Mouse (Mus musculus): Measurements from ENCODE around the gene Srpk2. TPM values are rescaled to one million over a fixed set of nuclear protein-coding genes. Genes with fewer than 3 reads are reported as not detected.

Srpk2 gene
- total and polyA plus RNA-seq, 3 experiments, result 11.2 to 41.7 (median 16.9) TPM

GRCm38 (mm10) chr5:23507210-23507609, 177.2 kb downstream of the Srpk2 start:
- H3K9me3 ChIP-seq (replicated peaks; ENCODE audit: insufficient read depth, low read length), result no peaks in the 10 kb centered on the region
- no peak overlapping the region for H3K9ac ChIP-seq (ENCODE audit: control insufficient read depth, low read depth, low read length, poor library complexity, severe bottlenecking)
- peaks cover 10 to 17% of the 10 kb centered on the region in 2 experiments for H3K36me3 ChIP-seq (ENCODE audit: control insufficient read depth in 1 of 2, insufficient read depth in 2 of 2, low read length in 2 of 2)
- DNase-seq (ENCODE audit: low read depth, low spot score), result no peak
- H3K27ac ChIP-seq (ENCODE audit: control insufficient read depth, low read depth, low read length), result no peak overlapping the region
- TF ChIP-seq MAFK (IDR thresholded peaks at IDR 0.05; ENCODE audit: borderline replicate concordance, low read depth, low read length) (no peak), ZMIZ1 (IDR thresholded peaks at IDR 0.05; ENCODE audit: low read depth, low read length) (0 out of 2 replicates have a peak, but pooled peaks have one; percentile 24)
- H3K27me3 ChIP-seq (ENCODE audit: control insufficient read depth in 1 of 2, insufficient read depth in 2 of 2, low read length in 2 of 2), result no peaks in the 10 kb centered on the region
- no peak overlapping the region for H3K4me3 ChIP-seq (ENCODE audit: control insufficient read depth in 1 of 2, insufficient read depth in 1 of 2, low read depth in 2 of 2, low read length in 2 of 2)
- peaks cover 0 to 4% of the 10 kb centered on the region in 2 experiments; a peak in 1 of 4 replicates for H3K4me1 ChIP-seq (ENCODE audit: control insufficient read depth in 1 of 2, insufficient read depth in 2 of 2, low read length in 2 of 2)
- H3K79me2 ChIP-seq (ENCODE audit: control insufficient read depth, insufficient read depth, low read length, poor library complexity), result no peaks in the 10 kb centered on the region

- H3K27me3 ChIP-seq (ENCODE audit: control insufficient read depth in 1 of 2, insufficient read depth in 2 of 2, low read length in 2 of 2), result no peaks in the 10 kb centered on the region
- DNase-seq (ENCODE audit: low read depth, low spot score), result peak; percentile 47
- H3K79me2 ChIP-seq (ENCODE audit: control insufficient read depth, insufficient read depth, low read length, poor library complexity), result no peaks in the 10 kb centered on the region
- no peak overlapping the region for H3K9ac ChIP-seq (ENCODE audit: control insufficient read depth, low read depth, low read length, poor library complexity, severe bottlenecking)
- TF ChIP-seq SMC3 (IDR thresholded peaks at IDR 0.05; ENCODE audit: low read depth, low read length) (no peak), POLR2AphosphoS2 (IDR thresholded peaks at IDR 0.05; ENCODE audit: low read length) (peak; percentile 47; the same call in 1 of the 2 replicates), CHD2 (IDR thresholded peaks at IDR 0.05; ENCODE audit: low read length) (no peak), MAFK (IDR thresholded peaks at IDR 0.05; ENCODE audit: borderline replicate concordance, low read depth, low read length) (peak; percentile 65), TCF12 (IDR thresholded peaks at IDR 0.05; ENCODE audit: low read depth, low read length) (no peak)
- H3K4me3 ChIP-seq (ENCODE audit: control insufficient read depth in 1 of 2, insufficient read depth in 1 of 2, low read depth in 2 of 2, low read length in 2 of 2), result no peak overlapping the region
- H3K36me3 ChIP-seq (ENCODE audit: control insufficient read depth in 1 of 2, insufficient read depth in 2 of 2, low read length in 2 of 2), result peaks cover 10 to 29% of the 10 kb centered on the region in 2 experiments
- no peaks in the 10 kb centered on the region for H3K9me3 ChIP-seq (replicated peaks; ENCODE audit: insufficient read depth, low read length)
- peaks cover 0 to 4% of the 10 kb centered on the region in 2 experiments; a peak in 1 of 4 replicates for H3K4me1 ChIP-seq (ENCODE audit: control insufficient read depth in 1 of 2, insufficient read depth in 2 of 2, low read length in 2 of 2)
- no peak overlapping the region for H3K27ac ChIP-seq (ENCODE audit: control insufficient read depth, low read depth, low read length)
Observed at GRCm38 (mm10) chr5:23505578-23505977, 178.8 kb downstream of the Srpk2 start.

GRCm38 (mm10) chr5:23502317-23502937, 182.0 kb downstream of the Srpk2 start:
- Histone ChIP-seq H3K4me1 (ENCODE audit: control insufficient read depth in 1 of 2, insufficient read depth in 2 of 2, low read length in 2 of 2) (peaks cover 0 to 4% of the 10 kb centered on the region in 2 experiments; a peak in 1 of 4 replicates), H3K4me3 (ENCODE audit: control insufficient read depth in 1 of 2, insufficient read depth in 1 of 2, low read depth in 2 of 2, low read length in 2 of 2) (no peak overlapping the region), H3K27me3 (ENCODE audit: control insufficient read depth in 1 of 2, insufficient read depth in 2 of 2, low read length in 2 of 2) (no peaks in the 10 kb centered on the region), H3K79me2 (ENCODE audit: control insufficient read depth, insufficient read depth, low read length, poor library complexity) (no peaks in the 10 kb centered on the region), H3K27ac (ENCODE audit: control insufficient read depth, low read depth, low read length) (no peak overlapping the region), H3K9me3 (replicated peaks; ENCODE audit: insufficient read depth, low read length) (no peaks in the 10 kb centered on the region), H3K36me3 (ENCODE audit: control insufficient read depth in 1 of 2, insufficient read depth in 2 of 2, low read length in 2 of 2) (peaks cover 10 to 54% of the 10 kb centered on the region in 2 experiments), H3K9ac (ENCODE audit: control insufficient read depth, low read depth, low read length, poor library complexity, severe bottlenecking) (no peak overlapping the region)
- no peak for TF ChIP-seq ELF1 (IDR thresholded peaks at IDR 0.05; ENCODE audit: low read depth, low read length)
- no peak for TF ChIP-seq RCOR1 (IDR thresholded peaks at IDR 0.05; ENCODE audit: low read depth, low read length)
- no peak for TF ChIP-seq SIN3A (IDR thresholded peaks at IDR 0.05; ENCODE audit: low read length)
- no peak for TF ChIP-seq CHD2 (IDR thresholded peaks at IDR 0.05; ENCODE audit: low read length)
- no peak for TF ChIP-seq CHD1 (IDR thresholded peaks at IDR 0.05; ENCODE audit: low read depth, low read length)
- TF ChIP-seq UBTF (IDR thresholded peaks at IDR 0.05; ENCODE audit: borderline replicate concordance, insufficient read depth, low read depth, low read length), result no peak
- TF ChIP-seq MAFK (IDR thresholded peaks at IDR 0.05; ENCODE audit: borderline replicate concordance, low read depth, low read length), result no peak
- TF ChIP-seq CTCF (IDR thresholded peaks at IDR 0.05 in 2 of 3, conservative IDR thresholded peaks at IDR 0.05 in 1 of 3; ENCODE audit: control insufficient read depth in 1 of 3, insufficient read depth in 1 of 3, low read depth in 2 of 3, low read length in 3 of 3, poor library complexity in 1 of 3, severe bottlenecking in 1 of 3), result no peak
- TF ChIP-seq NRF1 (IDR thresholded peaks at IDR 0.05; ENCODE audit: insufficient read depth, low read depth, low read length, poor library complexity, severe bottlenecking), result no peak
- no peak for TF ChIP-seq SMC3 (IDR thresholded peaks at IDR 0.05; ENCODE audit: low read depth, low read length)
- TF ChIP-seq HCFC1 (IDR thresholded peaks at IDR 0.05; ENCODE audit: low read depth, low read length), result no peak
- TF ChIP-seq ZNF384 (IDR thresholded peaks at IDR 0.05; ENCODE audit: low read depth, low read length), result no peak
- no peak for TF ChIP-seq MXI1 (IDR thresholded peaks at IDR 0.05; ENCODE audit: low read depth, low read length)
- TF ChIP-seq POLR2AphosphoS5 (IDR thresholded peaks at IDR 0.05; ENCODE audit: borderline replicate concordance, low read depth, low read length), result no peak
- no peak for TF ChIP-seq TBP (IDR thresholded peaks at IDR 0.05; ENCODE audit: low read depth, low read length)
- no peak for TF ChIP-seq ETS1 (IDR thresholded peaks at IDR 0.05; ENCODE audit: low read depth, low read length)
- TF ChIP-seq USF2 (IDR thresholded peaks at IDR 0.05; ENCODE audit: borderline replicate concordance in 1 of 2, insufficient read depth in 1 of 2, low read depth in 1 of 2, low read length in 2 of 2), result no peak
- no peak for DNase-seq (ENCODE audit: low read depth, low spot score)
